Mouse (Mus musculus): Measurements from ENCODE around the gene Ppp1r10.

GRCm38 (mm10) chr17:35932608-35933007, 16.4 kb downstream of the Ppp1r10 start:
- TF ChIP-seq EP300 (IDR thresholded peaks at IDR 0.05; ENCODE audit: low read length) (no peak), CTCF (conservative IDR thresholded peaks at IDR 0.05 in 1 of 2, IDR thresholded peaks at IDR 0.05 in 1 of 2; ENCODE audit: low read depth in 2 of 2, low read length in 2 of 2) (no peak), RCOR1 (conservative IDR thresholded peaks at IDR 0.05; ENCODE audit: low read depth, low read length) (no peak), POLR2A (IDR thresholded peaks at IDR 0.05; ENCODE audit: low read depth, low read length) (no peak), HCFC1 (IDR thresholded peaks at IDR 0.05; ENCODE audit: low read depth, low read length) (no peak)

Data from CH12.LX (cell line).